Mouse (Mus musculus) ovary, adult 18-20 months (tissue): ENCODE results near the gene Herc1.
"Not testable (repeated sequence)": the region's sequence is repeated elsewhere in the genome, so short reads cannot be mapped to it uniquely, and the experiment has no call there.

Experiments used
- DNase-seq: peaks from one replicate; pipeline ENCODE4 v3.0.0; 2022; ENCODE audit warnings: low spot score, mixed read lengths

The Herc1 gene

GRCm38 (mm10) chr9:66349144-66349859 is 948 bp upstream of the Herc1 start:
- no peak for DNase-seq

- no peak for DNase-seq
These were observed 659 bp downstream of the Herc1 start for GRCm38 (mm10) chr9:66350788-66351430.

- no peak for DNase-seq
These were observed 2.5 kb downstream of the Herc1 start for GRCm38 (mm10) chr9:66352704-66353103.

GRCm38 (mm10) chr9:66359135-66359534 is 8.9 kb downstream of the Herc1 start:
- no peak for DNase-seq

- DNase-seq, result no peak
These were observed 10.0 kb downstream of the Herc1 start for GRCm38 (mm10) chr9:66360143-66360690.

- DNase-seq, result no peak
These were observed 18.7 kb downstream of the Herc1 start for GRCm38 (mm10) chr9:66368890-66369433.

- no peak for DNase-seq
These were observed 20.1 kb downstream of the Herc1 start for GRCm38 (mm10) chr9:66370334-66370733.

GRCm38 (mm10) chr9:66370847-66371246 is 20.6 kb downstream of the Herc1 start:
- DNase-seq, result no peak

GRCm38 (mm10) chr9:66373432-66373831 is 23.2 kb downstream of the Herc1 start:
- DNase-seq, result no peak

- no peak for DNase-seq
These were observed 24.5 kb downstream of the Herc1 start for GRCm38 (mm10) chr9:66374495-66375478.

GRCm38 (mm10) chr9:66383417-66383816 is 33.2 kb downstream of the Herc1 start:
- no peak for DNase-seq

GRCm38 (mm10) chr9:66390338-66390737 is 40.1 kb downstream of the Herc1 start:
- not testable (repeated sequence) for DNase-seq

GRCm38 (mm10) chr9:66393304-66393703 is 43.1 kb downstream of the Herc1 start:
- DNase-seq, result no peak

- DNase-seq, result no peak
These were observed 73.2 kb downstream of the Herc1 start for GRCm38 (mm10) chr9:66423492-66423891.

- no peak for DNase-seq
These were observed 89.8 kb downstream of the Herc1 start for GRCm38 (mm10) chr9:66440007-66440406.

- DNase-seq, result no peak
These were observed 98.0 kb downstream of the Herc1 start for GRCm38 (mm10) chr9:66448253-66448652.

- DNase-seq, result no peak
These were observed 114.8 kb downstream of the Herc1 start for GRCm38 (mm10) chr9:66465087-66465486.

- no peak for DNase-seq
These were observed 127.5 kb downstream of the Herc1 start for GRCm38 (mm10) chr9:66477785-66478184.

GRCm38 (mm10) chr9:66483429-66483828 is 133.2 kb downstream of the Herc1 start:
- no peak for DNase-seq

- no peak for DNase-seq
These were observed 138.5 kb downstream of the Herc1 start for GRCm38 (mm10) chr9:66488786-66489185.

GRCm38 (mm10) chr9:66492361-66492760 is 142.1 kb downstream of the Herc1 start:
- DNase-seq, result no peak

- no peak for DNase-seq
These were observed 143.7 kb downstream of the Herc1 start for GRCm38 (mm10) chr9:66493992-66494391.
